Mouse (Mus musculus) hindbrain, embryonic 16.5 days (tissue): ENCODE data around the gene Cyp1a1. TPM values are rescaled to one million over a fixed set of nuclear protein-coding genes. Genes with fewer than 3 reads are reported as not detected.

Source experiments
- polyA plus RNA-seq: library from polyadenylated mRNA; unstranded; fragments of >200 nt; fragmentation: Nextera tagmentation; extraction: Ambion mirVana; gene quantifications from 2 replicates; pipeline ENCODE4 v1.2.1, GENCODE M21; 2015

The Cyp1a1 gene
- polyA plus RNA-seq, 1 experiment from 2014 or later: 0.13 TPM

Other genes with a start within 250 kb of the Cyp1a1 start
- 19.4 and 20.5 TPM in 2 replicates for gene Ppcdc, start 247.8 kb upstream of the Cyp1a1 start, polyA plus RNA-seq
- 165 and 168 TPM in 2 replicates for gene Scamp5, start 219.9 kb upstream of the Cyp1a1 start, polyA plus RNA-seq
- 21.0 and 21.4 TPM in 2 replicates for gene Rpp25, start 183.9 kb upstream of the Cyp1a1 start, polyA plus RNA-seq
- 890 and 1,047 TPM in 2 replicates for gene Cox5a, start 166.7 kb upstream of the Cyp1a1 start, polyA plus RNA-seq
- gene Fam219b, start 150.4 kb upstream of the Cyp1a1 start, polyA plus RNA-seq: 23.6 and 24.4 TPM in 2 replicates
- gene Mpi, start 135.2 kb upstream of the Cyp1a1 start, polyA plus RNA-seq: 75.3 and 80.5 TPM in 2 replicates
- 49.4 and 50.1 TPM in 2 replicates for gene Scamp2, start 127.0 kb upstream of the Cyp1a1 start, polyA plus RNA-seq
- gene Ulk3, start 98.5 kb upstream of the Cyp1a1 start, polyA plus RNA-seq: 32.0 and 33.9 TPM in 2 replicates
- gene Cplx3, start 81.6 kb upstream of the Cyp1a1 start, polyA plus RNA-seq: 0.18 and 0.49 TPM in 2 replicates
- gene Lman1l, start 67.2 kb upstream of the Cyp1a1 start, polyA plus RNA-seq: not detected in 2 replicates
- 49.0 and 58.4 TPM in 2 replicates for gene Csk, start 34.3 kb upstream of the Cyp1a1 start, polyA plus RNA-seq
- gene Cyp1a2, start 4.2 kb upstream of the Cyp1a1 start, polyA plus RNA-seq: not detected in 2 replicates
- gene Edc3, start 20.6 kb downstream of the Cyp1a1 start, polyA plus RNA-seq: 29.7 and 31.9 TPM in 2 replicates
- 57.2 and 66.1 TPM in 2 replicates for gene Clk3, start 77.9 kb downstream of the Cyp1a1 start, polyA plus RNA-seq
- 5.4 and 8.6 TPM in 2 replicates for gene Arid3b, start 148.9 kb downstream of the Cyp1a1 start, polyA plus RNA-seq
- gene Ubl7, start 223.1 kb downstream of the Cyp1a1 start, polyA plus RNA-seq: 169 and 177 TPM in 2 replicates